Mouse (Mus musculus) G1E (cell line): ENCODE data around the gene Sumf2.

ENCODE experiments used
- CTCF ChIP-seq: IDR thresholded peaks from 2 replicates; pipeline ENCODE4 v1.5.1; 2012; ENCODE audit warnings: low read depth, low read length, inconsistent platforms, mixed read lengths
- GATA1 ChIP-seq: IDR thresholded peaks from 2 replicates; pipeline ENCODE4 v1.6.1; 2012; ENCODE audit warnings: borderline replicate concordance, low read length, inconsistent platforms, mixed read lengths
- TAL1 ChIP-seq: conservative IDR thresholded peaks from 2 replicates; pipeline ENCODE4 v1.6.1; 2012; ENCODE audit warnings: low read depth, low read length, inconsistent platforms, mixed read lengths

GRCm38 (mm10) chr5:129869238-129869995 lies 22.6 kb downstream of the Sumf2 start:
- no peak for TF ChIP-seq CTCF
- no peak for TF ChIP-seq TAL1
- TF ChIP-seq GATA1, result no peak
